Mouse (Mus musculus) natural killer cell, adult 2 months (primary cell): Measurements from ENCODE around the gene Intu.

Experiments
- DNase-seq, 2 experiments: peaks; one replicate each; pipeline ENCODE4 v3.0.0; 2022; ENCODE audit warnings: low spot score in 2 of 2

Gene Intu

DNA sequence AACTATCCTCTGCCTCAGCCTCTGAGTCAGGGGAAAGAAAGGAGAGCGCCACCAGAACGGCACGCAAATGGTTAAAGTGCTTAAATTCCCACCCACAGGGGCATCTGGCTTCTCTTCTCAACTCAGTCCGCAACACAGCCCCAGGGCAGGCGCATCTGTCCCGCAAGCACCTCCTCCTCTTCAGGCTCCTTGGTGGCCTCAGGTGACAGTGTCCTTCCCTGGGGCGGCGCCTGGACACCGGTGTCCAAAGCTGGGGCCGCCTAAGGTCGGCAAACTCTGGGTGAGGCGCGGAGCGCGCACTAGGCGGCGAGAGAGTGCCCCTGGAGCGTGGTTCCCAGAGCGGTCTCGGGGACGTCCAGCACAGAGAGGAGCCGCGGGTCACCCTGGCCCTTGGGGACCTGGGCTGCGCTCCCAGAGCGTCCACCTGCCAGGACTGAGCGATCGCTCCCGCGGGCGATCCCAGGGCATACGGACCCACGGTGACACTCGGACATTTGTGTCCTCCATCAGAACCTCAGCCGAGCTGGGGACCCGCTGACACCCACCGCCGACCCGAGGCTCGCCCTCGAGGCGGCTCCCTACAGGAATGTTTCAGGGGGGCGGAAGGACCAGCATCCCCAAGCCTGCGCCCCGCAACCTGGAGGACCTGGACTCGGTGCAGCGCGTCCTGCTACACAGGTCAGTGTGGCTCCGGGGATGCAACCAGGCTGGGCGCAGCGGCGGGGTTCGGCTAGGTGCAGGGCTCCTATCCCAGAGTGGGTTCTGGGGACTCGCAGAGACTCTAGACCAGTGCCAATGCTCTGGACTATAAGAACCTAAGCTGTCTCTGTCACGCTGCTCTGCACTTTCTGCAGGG is at the start of gene Intu:
Gene Intu (plus strand): TSS at position 1 of the 856 bp plus-strand sequence.
- DNase-seq: peak; percentile 24 to 32

DNA sequence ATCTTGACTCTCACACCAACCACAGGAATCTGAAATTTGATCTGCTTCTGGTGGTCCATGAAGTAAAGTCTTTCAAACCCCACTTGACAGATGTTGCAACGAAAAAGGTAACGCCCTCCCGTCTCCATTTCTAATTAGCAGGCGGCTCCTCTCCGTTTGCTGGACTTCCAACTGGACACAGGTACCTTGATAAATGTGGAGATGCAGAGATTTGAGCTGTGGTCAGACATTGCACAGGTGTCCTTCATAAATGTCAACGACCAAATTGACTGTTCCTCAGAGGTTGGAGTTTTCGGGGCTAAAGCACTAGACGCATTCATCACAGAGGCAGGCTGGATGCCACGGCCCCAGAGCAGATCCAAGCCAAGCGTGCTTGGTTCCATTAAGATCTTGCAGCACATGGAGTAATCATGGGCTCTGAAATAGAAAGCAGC is 47.8 kb upstream of the Intu start:
- DNase-seq: no peak

DNA sequence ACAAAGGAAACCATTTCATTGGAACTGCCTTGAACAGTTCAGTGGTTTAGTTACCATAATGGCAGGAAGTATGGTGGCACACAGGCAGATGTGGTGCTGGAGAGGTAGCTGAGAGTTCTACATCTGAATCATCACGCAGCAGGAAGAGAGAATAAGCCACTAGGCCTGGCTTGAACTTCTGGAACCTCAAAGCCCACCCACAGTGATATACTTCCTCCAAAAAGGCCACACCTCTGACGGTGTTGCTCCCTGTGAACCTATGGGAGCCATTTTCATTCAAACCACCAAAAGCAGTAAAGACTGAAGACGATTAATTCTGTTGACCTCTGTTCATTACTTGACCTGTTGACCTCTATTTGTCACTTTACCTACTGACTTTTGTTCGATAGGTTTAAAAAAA is 43.7 kb upstream of the Intu start:
- DNase-seq: no peak

DNA sequence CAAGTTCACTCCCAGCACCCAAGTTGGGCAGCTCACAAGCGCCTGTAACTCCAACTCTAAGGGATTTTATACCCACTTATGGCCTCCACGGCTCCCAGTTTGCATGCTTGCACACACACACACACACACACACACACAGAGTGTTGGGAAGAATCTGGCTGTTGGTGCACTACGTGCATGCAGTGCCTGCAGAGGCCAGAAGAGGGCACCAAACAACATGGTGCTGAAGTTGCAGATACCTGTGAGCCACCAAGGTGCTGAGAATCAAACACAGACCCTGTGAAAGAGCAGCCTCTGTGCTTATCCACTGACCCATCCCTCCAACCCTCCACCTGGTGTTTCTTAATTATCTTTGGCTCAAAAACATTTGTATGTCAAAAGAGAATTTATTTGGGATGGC is 39.3 kb upstream of the Intu start:
- no peak for DNase-seq

DNA sequence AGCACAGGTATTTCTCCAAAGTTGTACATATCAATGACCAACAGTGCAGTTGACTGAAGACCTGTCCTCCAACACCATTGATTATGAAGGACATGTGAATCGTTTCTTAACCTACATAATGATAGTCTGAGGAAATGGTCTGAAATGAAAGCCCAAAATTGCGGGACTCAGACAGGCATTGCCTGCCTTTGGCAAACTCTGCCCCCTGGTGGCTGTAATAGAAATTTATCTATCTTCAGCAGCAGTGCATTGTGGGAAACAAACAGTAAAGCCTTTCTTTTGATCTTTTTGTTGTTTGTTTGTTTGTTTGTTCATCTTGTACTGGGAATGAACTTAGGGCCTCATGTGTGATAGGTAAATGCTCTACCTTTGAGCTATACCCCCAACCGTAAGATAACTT is 32.2 kb upstream of the Intu start:
- DNase-seq: no peak

DNA sequence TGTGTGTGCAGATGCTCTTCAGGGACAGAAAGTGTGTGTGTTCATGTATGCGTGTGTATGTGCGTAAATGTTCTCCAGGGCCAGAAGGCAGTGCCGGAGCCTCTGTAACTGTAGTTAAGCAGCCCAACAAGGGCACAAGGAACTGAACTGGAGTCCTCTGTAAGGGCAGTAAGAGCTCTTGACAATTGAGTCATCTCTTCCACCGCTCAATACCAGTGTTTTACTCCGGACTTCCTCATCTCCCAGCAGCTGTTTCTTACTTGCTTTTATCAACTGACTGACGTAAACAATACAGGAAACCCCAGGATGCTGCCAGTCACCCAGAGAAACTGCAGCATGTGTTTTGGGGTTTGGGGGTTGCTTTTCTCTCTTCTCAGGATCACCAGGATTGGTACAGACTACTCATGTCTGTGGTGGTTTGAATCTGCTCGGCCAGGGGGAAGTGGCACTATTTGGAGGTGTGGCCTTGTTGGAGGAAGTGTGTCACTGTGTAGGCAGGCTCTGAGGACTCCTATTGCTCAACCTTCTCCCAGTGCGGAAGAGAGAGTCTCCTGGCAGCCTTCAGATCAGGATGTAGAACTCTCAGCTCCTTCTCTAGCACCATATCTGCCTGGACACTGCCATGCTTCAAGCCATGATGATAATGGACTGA is 30.8 kb upstream of the Intu start:
- no peak for DNase-seq

DNA sequence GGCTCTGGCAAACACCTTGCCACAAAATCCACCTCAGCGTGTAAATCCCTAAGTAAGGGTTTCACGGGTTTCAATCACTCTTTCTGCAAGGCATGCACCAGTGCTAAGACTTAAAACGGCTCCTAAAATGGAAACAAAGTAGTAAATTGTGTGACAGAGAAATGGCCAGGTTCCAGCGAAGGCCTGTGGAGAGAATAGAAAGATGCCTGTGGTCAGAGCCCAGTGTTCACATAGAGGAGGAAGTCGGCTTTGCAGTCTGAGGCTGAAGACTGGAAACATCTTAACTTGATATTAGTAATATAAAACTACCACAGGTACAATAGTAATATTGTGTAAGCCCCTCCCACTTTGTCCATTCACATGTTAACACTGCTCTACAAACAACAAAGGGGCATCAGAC is 26.7 kb upstream of the Intu start:
- DNase-seq: no peak

DNA sequence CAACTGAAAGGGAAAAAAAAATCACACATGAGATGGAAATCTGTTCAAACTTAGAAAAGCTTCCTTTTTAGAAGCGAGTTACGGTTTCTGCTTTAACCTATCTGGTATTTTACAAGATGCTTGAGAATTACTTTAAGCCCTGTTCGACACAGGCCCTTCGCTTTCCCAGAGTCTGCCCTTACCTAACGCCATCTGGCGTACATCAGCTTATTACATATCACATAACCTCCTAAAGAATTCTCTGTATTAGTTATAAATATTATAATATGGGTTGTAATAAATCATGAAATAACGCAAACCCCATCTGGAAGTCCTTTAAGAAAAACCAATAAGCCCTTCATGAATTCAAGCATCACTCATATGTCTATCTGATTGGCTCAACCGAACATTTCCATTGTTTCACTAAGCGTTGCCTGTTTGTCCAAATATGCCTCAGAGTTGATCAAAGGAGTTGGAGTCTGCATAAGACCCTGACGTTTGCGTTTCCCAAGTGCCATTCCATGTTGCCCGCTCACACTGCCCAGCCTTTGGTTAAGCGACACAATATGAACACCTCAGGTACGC is 25.6 kb upstream of the Intu start:
- DNase-seq: no peak

DNA sequence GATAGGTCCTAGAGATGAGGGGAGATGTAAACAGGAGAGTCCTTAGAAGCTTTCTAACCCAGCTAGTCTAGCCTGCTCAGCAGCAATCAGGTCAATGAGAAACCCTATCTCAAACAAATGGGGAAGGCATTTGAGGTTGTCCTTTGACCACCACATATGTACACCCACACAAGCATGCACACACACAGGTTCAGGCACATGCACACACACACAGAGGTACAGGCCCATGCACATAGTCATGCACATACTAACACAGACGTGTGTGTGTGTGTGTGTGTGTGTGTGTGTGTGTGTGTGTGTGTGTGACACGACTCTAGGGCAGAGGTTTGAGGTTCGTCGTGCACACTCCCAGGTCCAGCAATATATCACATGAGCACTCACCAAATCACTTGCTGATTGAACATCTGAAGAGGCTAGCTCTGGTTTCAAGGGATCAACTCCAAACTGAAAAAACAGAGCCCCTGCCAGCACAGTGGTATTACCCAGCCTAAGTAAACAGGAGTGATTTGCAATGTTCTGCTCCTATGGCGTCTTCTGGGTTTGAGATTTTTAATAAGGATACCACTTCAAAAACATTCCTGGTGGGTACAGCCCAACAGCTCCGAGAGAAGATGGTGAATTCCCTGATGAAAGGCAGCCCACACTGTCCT is 22.0 kb upstream of the Intu start:
- no peak for DNase-seq

DNA sequence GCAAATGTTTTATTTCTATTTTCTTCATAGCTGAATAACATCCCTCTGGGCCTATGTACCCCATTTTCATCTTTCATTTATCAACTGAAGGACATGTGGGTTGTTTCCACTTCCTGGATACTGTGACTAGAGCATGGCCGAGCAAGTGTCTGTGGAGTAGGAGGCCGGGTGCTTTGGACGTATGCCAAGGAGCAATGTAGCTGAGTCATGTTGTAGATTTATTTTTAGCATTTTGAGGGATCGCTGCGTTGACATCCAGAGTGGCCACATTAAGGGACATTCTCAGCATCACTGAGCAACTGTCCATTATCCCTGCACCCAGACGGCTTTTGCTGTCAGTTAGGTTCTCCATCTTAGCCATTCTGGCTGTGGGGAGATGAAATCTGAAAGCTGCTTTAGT is 20.5 kb upstream of the Intu start:
- DNase-seq: no peak

DNA sequence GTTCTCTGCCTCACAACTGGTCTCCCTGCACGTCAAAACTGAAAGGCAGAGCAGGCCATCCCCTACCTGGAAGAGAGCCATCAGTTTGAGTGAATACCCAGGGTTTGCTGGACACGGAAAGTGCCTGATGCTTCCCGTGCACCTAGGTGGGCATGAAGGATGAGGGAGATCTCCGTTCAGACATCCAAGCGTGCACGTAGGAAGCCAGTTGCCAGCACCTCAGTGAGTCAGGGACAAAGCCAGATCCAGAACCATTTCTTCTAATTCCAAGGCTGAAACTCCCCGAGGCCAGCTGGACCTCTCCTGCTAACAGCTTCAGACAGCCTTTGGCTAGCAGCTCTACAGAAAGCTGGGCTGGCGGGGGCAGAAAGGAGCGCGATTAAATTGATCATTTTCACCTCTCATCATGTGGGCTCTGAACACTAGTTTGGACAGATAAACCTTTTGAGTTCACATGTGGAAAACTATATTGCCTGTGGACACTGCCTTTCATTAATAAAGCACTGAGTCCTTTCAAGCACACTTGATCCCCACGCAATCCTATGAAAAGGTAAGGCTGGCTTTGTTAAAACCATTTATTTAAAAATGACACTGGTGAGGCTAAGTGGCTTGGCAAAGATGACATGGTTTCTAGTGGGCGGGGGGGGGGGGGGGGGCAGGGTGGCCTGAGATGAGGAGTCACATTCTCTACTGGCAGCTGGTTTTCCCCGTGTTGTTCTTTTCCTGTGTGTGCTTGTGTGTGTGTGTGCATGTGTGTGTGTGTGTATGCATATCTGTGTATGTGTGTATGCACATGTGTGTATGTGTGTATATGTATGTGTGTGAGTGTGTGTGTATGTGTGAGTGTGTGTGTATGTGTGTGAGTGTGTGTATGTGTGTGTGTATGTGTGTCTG is 17.9 kb upstream of the Intu start:
- no peak for DNase-seq

DNA sequence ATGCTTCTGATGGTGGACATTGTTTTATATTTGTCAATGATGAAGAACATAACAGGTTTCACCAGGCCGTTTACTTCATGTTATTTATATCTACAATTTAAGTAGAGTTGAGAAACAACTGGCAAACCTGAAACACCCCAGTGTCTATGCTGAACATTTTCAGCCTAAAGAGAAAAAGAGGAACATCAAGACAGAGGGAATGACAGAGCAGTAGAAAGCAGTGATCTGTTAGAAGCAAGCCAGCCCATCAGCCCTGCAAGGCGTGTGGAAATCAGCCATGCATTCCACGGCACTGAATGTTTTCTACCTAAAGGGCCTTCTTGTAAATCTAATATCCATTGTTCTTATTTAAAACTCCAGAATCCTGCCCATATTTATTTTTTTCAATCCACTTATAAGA is 12.8 kb upstream of the Intu start:
- no peak for DNase-seq

DNA sequence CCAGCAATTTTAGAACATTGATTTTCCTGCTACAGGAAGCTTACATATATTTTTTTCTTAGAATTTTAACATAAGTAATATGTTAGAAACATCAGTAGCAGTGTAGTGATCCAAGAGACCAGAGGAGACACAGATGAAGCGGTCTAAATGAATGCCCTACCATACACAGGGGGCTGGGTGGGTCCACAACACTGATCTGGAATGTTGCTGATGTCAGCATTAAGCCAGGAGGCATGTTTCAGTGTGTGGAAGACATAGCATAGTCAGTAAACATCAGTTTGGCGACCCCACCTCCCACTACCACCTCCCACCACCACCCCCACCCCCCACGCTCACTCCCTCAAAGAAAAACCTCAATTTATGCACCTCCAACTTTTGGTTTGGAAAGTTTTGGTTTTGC is 11.5 kb upstream of the Intu start:
- DNase-seq: no peak

DNA sequence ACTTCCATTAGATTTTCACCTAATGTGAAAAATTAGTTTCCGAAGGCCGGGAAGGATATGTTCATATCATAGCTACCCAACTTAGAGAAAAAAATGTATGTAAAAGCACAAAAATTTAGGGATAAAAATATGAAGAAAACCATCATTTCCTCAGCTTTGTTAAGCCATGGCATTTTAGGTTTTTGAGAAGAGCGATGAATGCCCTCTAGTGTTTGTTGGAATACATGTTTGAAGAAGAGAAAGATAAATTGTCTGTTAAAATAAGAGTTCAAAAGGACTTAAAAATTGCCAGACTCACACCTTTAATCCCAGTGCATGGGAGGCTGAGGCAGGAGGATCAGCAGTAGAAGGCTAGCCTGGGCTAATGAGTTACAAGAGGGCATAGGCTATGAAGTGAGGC is 10.5 kb upstream of the Intu start:
- DNase-seq: no peak

DNA sequence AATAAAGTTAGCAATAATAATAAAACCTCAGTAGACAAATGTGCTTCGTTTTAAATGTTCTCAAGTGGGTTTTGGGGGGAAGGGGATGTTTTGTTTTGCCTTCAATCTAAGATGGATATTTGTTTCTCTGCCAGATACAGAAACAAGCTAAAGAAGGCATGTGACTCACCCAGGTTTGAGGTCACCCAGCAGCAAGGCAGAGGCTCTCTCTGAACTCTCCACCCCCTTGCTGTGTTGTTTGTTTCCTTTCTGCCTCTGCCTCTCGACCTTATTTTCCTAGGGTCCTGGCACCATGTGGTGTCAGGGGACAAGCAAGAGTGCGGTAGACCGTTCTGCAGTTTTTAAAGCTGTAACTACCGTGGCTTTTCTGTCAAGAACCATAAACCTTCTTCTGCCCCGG is 8.6 kb upstream of the Intu start:
- DNase-seq: peak in 1 of 2 experiments; percentile 42

DNA sequence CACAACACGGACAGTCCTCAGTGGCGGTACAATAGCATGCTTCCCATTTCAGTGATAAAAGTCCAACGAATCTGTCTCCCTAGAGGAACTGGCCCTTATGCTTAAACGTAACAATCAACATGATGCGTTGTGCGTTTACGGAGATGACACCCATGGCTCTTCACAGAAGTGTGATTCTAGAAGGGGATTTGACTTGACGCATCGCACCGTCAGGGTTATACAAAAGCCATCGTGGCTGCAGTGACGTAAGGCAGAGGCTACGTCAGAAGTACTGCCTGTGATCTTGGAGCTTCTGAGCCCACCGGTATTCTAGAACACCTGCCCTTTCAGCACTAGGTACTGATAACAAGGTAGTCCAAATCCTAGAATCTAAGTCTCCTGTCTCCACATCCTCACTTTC is 8.2 kb upstream of the Intu start:
- peak in 1 of 2 experiments; percentile 33 for DNase-seq

DNA sequence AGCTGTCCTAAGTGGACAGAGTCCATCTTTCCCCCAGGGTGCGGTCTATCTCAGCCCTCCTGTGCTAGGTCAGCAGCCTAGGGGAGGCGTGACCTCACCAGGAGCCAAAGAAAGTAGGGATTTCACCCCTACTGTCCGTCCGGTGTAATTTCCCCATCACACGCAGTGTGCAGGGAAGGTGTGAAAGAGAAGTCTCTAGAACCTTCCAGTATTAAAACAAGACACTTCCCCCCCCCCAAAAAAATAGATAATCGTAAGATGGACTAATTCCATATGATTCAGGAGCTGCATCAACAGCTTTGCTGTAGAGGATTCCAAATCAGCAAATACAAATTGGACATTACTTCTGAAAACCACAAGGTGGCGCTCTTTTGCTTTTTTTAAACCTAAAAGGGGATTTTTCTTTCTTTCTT is 7.7 kb upstream of the Intu start:
- DNase-seq: no peak

DNA sequence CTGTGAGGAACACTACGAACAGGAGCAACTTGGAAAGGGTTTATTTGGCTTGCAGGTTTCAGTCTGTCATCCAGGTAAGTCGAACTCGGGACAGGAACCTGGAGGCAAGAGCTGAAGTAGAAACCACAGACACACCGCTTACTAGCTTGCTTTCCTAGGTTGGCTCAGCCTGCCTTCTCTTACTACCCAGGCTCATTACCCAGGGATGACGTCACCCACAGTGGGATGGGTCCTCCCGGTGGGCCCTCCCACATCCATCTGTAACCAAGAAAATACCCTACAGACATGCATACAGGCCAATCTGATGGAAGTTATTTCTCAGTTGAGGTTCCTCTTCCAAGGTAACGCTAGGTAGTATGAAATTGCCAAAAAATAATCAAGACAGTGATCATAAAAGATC is 6.2 kb upstream of the Intu start:
- DNase-seq: no peak

DNA sequence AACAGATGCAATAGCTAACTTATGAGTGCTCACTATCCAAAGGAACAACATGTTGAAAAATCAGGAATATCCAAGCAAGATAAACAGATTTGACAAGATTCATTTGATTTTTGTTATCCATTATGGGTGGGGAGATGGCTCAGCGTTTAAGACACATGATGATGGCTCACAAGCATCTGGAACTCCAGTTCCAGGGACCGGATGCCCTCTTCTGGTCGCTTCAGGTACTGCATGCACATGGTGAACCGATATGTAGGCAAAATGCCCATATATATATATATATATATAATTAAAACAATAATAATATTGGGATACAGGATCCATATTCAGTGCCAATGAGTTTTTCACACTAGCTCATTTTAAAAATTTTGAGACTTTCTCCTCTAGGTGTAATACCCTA is 5.7 kb upstream of the Intu start:
- DNase-seq: peak; percentile 60 to 71

DNA sequence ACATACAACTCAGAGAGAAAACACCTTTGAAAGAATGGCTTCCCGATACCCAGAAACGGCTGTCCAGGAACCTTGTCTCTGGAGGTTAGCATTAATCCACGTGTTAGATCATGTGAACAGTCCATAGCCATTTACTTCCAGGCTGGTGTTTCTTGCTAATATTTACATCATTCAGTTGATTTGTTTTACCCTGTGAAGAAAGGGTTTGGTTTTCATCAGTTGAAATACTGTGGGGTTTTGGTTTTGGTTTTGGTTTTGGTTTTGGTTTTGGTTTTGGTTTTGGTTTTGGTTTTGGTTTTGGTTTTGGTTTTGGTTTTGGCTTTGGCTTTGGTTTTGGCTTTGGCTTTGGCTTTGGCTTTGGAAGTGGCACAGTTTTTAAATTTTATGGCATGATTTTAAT is 5.0 kb upstream of the Intu start:
- no peak for DNase-seq

DNA sequence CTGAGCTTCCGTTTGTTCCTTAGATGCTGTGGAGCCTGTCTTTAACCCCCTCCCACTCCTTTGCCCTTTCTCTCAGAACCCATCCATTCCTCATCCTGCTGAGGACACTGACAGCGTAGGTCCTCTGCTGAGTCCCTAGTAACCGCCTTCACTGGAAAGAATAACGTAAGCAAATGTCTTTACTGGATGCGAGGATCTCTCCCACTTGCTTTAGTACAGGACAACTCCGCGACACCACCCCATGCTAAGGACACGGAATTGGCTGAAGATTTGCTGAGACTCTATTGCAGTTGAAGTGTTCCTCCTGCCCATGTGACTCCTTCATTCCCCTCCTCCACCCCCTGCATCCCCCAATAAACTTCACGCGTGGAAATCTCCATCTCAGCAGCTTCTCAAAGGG is 3.9 kb upstream of the Intu start:
- DNase-seq: no peak
